Mouse (Mus musculus) cerebellum, adult 2 months (tissue): ENCODE data around the gene Rnf20.

Experiments used
- CTCF ChIP-seq: fragments of 200-500 bp; IDR thresholded peaks from 2 replicates; pipeline ENCODE4 v1.5.1; 2011; ENCODE audit warnings: low read depth, mild to moderate bottlenecking, control low read depth, low read length, moderate library complexity, borderline replicate concordance; ENCODE audit not compliant: insufficient read depth
- POLR2A ChIP-seq: fragments of 200-500 bp; IDR thresholded peaks from 2 replicates; pipeline ENCODE4 v1.6.1; 2011; ENCODE audit warnings: low read length, control low read depth, borderline replicate concordance; ENCODE audit not compliant: insufficient read depth

DNA sequence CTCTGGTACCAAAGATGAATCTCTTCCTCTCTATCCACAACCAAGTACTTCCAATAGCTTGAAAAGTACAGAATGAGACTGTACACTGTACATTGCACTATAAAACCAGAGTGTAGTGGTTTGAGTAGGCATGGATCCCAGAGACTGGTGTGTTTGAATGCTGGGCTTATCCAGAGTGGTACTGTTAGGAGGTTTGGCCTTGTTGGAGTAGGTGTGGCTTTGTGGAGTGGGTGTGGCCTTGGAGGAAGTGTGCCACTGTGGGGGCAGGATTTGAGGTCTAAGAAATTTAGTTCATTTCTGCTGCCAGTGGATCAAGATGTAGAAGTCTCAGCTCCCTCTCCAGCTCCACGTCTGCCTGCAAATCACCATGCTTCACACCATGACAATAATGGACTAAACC, 26.3 kb upstream of the Rnf20 start:
- TF ChIP-seq POLR2A = no peak
- no peak for TF ChIP-seq CTCF
